Mouse (Mus musculus) G1E (cell line): ENCODE results near the gene Pla1a. TPM values are rescaled to one million over a fixed set of nuclear protein-coding genes. Genes with fewer than 3 reads are reported as not detected.
"Not testable (repeated sequence)": the region's sequence is repeated elsewhere in the genome, so short reads cannot be mapped to it uniquely, and the experiment has no call there.

Source experiments
- ATAC-seq: 2 replicates; pipeline ENCODE4 v1.8.0; 2016; ENCODE audit warnings: mild to moderate bottlenecking; ENCODE audit not compliant: insufficient number of reproducible peaks, poor library complexity, low FRiP score, severe bottlenecking; ENCODE audit errors: extremely low read depth
- DNase-seq: peaks from one replicate; pipeline ENCODE4 v3.0.0; 2012; ENCODE audit warnings: low spot score
- H3K27me3 ChIP-seq: 2 replicates; pipeline ENCODE4 v1.6.1; 2012; ENCODE audit warnings: mild to moderate bottlenecking, low read length, inconsistent platforms; ENCODE audit not compliant: insufficient read depth
- H3K36me3 ChIP-seq: replicated peaks from 2 replicates; pipeline ENCODE3; 2012; ENCODE audit warnings: mild to moderate bottlenecking, inconsistent platforms
- H3K4me1 ChIP-seq: 2 replicates; pipeline ENCODE4 v1.6.1; 2012; ENCODE audit warnings: low read depth, low read length, inconsistent platforms, mixed read lengths; ENCODE audit not compliant: insufficient read depth
- H3K4me3 ChIP-seq: 2 replicates; pipeline ENCODE4 v1.5.1; 2012; ENCODE audit warnings: low read depth, mild to moderate bottlenecking, inconsistent platforms, low read length, moderate library complexity, mixed read lengths
- H3K9me3 ChIP-seq: replicated peaks from 2 replicates; pipeline ENCODE4 v1.6.1; 2012; ENCODE audit warnings: inconsistent platforms
- CTCF ChIP-seq: IDR thresholded peaks from 2 replicates; pipeline ENCODE4 v1.5.1; 2012; ENCODE audit warnings: low read depth, low read length, inconsistent platforms, mixed read lengths
- GATA1 ChIP-seq: IDR thresholded peaks from 2 replicates; pipeline ENCODE4 v1.6.1; 2012; ENCODE audit warnings: borderline replicate concordance, low read length, inconsistent platforms, mixed read lengths
- GATA2 ChIP-seq: IDR thresholded peaks from 2 replicates; pipeline ENCODE4 v1.6.1; 2012; ENCODE audit warnings: low read depth, low read length, inconsistent platforms, borderline replicate concordance
- POLR2AphosphoS5 ChIP-seq: IDR thresholded peaks from 2 replicates; pipeline ENCODE4 v1.6.1; 2012; ENCODE audit warnings: low read depth, low read length, inconsistent platforms; ENCODE audit not compliant: insufficient replicate concordance
- TAL1 ChIP-seq: conservative IDR thresholded peaks from 2 replicates; pipeline ENCODE4 v1.6.1; 2012; ENCODE audit warnings: low read depth, low read length, inconsistent platforms, mixed read lengths
- polyA plus RNA-seq: library from polyadenylated mRNA; stranded (reverse); fragments of >175 nt; gene quantifications from 2 replicates; pipeline ENCODE4 v1.2.3, GENCODE M21; 2012
- total RNA-seq, 2 experiments: library from RNA; stranded (forward) in 1 of 2; stranded (reverse) in 1 of 2; fragments of 200-1000 nt in 1 of 2; fragments of >200 nt in 1 of 2; fragmentation: Nextera tagmentation in 1 of 2; gene quantifications; 2 replicates each; pipeline ENCODE4 v1.2.3; 2014 to 2017

Gene Pla1a
- total RNA-seq (2014; fragmentation: Nextera tagmentation) (1.7 TPM in 1 of 2 replicates, not detected in the other), total RNA-seq (2017) (0.16 TPM in 1 of 2 replicates, not detected in the other), polyA plus RNA-seq (not detected in 2 replicates)

DNA sequence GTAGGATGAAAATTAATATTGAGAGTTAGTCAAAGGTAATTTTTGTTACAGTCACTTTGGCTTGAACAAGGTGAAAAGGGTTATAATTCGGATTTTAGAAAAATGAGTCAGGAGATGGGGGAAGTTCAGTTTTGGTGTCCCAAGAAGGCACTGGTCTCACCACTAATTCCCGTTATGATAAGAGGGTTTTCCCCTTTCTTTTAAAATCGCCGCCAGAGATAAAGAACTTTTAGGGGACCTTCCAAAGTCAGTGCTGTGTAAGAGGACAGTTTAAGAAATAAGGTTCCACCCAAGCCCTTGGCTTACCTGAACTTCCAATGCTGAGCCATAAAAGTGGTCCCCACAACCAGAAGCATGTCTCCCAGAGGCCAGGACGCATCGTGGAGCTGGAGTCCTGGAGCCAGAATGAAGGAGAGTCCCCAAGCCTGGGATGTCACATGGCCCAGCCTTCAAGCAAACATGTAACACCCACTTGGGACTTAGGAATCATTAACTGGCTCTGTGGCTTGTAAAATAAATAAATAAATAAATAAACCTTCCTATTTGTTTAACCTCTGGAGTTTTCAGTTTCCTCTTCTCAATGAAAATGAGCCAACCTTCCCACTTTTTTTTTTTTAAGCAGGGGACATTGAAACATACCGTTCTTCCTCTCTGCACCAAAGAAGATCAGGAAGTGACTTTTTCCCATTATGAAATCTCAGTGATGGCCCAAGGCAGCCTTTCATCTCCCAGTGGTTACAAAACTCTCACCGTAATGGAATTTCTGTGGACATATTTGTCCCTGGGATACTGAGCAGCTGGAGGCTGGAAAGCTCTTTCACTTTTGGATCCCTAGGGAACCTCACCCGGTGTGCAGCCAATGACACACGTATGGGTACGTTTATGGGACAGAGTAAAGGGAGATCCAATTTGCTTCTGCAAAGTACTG lies at the start of gene Pla1a:
TSS of gene Pla1a (minus strand) at position 648 of the 928 bp plus-strand sequence.
- peaks cover 43% of the 10 kb centered on the region for H3K4me1 ChIP-seq
- H3K27me3 ChIP-seq, result no peaks in the 10 kb centered on the region
- H3K4me3 ChIP-seq, result no peak within 1 kb of the TSS
- H3K36me3 ChIP-seq, result no peaks in the 10 kb centered on the region
- TF ChIP-seq TAL1 (no peak), GATA2 (no peak), GATA1 (no peak), POLR2AphosphoS5 (no peak), CTCF (no peak)
- DNase-seq (no peak), ATAC-seq (no peak)
- H3K9me3 ChIP-seq, result no peaks in the 10 kb centered on the region

DNA sequence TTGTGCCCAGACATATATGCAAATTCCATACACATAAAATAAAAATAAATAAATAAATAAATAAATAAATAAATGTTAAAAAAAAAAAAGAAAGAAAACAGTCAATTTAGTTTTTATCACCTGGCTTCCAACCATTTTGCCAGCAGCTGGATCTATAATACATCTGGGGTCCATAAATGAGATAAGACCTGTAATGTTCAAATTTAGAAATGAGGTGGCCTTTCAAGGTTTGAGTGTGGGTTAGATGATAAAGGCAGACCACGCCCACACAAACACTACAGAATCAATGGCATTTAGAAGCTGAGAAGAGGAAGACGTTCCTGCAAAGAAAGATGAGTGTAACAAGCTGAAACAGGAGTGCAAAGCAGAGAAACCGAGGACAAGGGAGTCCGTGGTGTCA lies 48.4 kb upstream of the Pla1a start:
- DNase-seq, result peak; percentile 77
- H3K4me3 ChIP-seq, result peak overlapping the region; percentile 65; the same call in 1 of the 2 replicates
- H3K4me1 ChIP-seq, result peaks cover 48% of the 10 kb centered on the region
- H3K9me3 ChIP-seq, result no peaks in the 10 kb centered on the region
- peaks cover 13% of the 10 kb centered on the region for H3K27me3 ChIP-seq
- peaks cover 29% of the 10 kb centered on the region for H3K36me3 ChIP-seq
- peak; percentile 85 for ATAC-seq
- no peak for TF ChIP-seq CTCF
- TF ChIP-seq TAL1, result peak; percentile 66

DNA sequence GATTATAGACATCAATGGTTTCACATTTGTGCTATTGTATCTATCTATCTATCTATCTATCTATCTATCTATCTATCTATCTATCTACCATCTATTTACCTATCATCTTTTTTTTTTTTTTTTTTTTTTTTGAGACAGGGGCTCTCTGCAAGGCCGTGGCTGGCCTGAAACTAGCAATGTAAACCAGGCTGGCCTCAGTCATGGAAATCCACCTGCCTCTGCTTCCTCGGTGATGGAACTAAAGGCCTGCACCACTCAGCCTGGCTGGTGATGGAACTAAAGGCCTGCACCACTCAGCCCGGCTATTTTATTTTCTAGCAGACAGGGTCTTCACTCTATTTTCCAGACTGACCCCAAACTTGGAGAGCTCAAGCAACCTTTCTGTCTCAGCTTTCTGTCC lies 45.4 kb upstream of the Pla1a start:
- DNase-seq (no peak), ATAC-seq (no peak)
- peaks cover 69% of the 10 kb centered on the region for H3K4me1 ChIP-seq
- TF ChIP-seq CTCF, result no peak
- TF ChIP-seq TAL1, result no peak
- no peak for TF ChIP-seq GATA1
- no peak for TF ChIP-seq POLR2AphosphoS5
- no peak for TF ChIP-seq GATA2
- H3K36me3 ChIP-seq, result peaks cover 19% of the 10 kb centered on the region
- no peak overlapping the region for H3K4me3 ChIP-seq
- peaks cover 3% of the 10 kb centered on the region; the same call in 1 of the 2 replicates for H3K27me3 ChIP-seq
- H3K9me3 ChIP-seq, result no peaks in the 10 kb centered on the region

DNA sequence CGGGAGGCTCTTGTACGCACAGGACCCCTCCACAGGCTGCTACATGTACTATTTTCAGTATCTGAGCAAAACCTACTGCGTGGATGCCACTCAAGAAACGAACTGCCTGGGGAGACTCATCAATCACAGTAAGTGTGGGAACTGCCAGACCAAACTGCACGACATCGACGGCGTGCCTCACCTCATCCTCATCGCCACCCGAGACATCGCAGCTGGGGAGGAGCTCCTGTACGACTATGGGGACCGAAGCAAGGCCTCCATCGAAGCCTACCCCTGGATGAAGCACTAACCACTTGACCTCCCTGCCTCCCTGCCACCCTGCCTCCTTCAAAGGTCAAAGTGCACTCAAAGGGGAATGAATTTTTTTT lies 44.3 kb upstream of the Pla1a start:
- H3K27me3 ChIP-seq, H3K9me3 ChIP-seq, H3K4me3 ChIP-seq, DNase-seq, ATAC-seq: not testable (repeated sequence)
- peaks cover 71% of the 10 kb centered on the region for H3K4me1 ChIP-seq
- H3K36me3 ChIP-seq, result peaks cover 15% of the 10 kb centered on the region

DNA sequence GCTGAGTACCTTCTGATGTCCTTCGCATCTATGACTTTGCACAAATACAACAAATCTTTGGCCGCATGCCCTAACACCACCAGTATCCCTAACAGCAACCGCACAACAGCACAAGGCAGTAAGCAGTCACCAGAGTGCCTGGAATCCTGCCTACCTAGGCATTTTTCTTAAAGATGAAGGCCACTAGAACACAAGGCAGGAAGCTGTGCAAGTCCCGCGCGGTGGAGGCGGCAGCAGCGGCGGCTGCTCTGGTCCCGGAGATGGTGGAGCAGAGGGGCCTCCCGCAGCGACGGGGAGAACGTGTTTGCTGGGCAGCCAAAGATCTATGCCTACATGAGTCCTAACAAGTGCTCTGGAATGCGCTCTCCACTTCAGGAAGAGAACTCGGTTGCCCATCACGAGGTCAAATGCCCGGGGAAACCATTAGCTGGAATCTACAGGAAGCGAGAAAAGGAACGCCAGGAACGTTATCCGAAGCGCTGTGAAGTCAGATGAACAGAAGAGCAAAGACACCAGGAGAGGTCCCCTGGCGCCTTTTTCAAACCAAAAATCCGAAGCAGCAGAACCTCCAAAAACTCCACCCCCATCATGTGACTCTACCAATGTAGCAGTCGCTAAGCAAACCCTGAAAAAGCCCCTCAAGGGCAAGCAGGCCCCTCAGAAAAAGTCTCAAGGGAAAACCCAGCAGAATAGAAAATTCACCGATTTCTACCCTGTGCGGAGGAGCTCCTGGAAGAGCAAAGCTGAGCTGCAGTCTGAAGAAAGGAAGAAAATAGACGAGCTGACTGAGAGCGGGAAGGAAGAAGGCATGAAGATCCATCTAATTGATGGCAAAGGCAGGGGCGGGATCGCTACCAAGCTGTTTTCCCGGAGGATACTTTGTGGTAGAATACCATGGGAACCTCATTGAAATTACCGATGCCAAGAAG lies 43.6 kb upstream of the Pla1a start:
- peaks cover 15% of the 10 kb centered on the region for H3K36me3 ChIP-seq
- no peaks in the 10 kb centered on the region for H3K9me3 ChIP-seq
- no peaks in the 10 kb centered on the region for H3K27me3 ChIP-seq
- no peak for DNase-seq
- no peak for TF ChIP-seq TAL1
- no peak for TF ChIP-seq POLR2AphosphoS5
- no peak for TF ChIP-seq GATA1
- TF ChIP-seq GATA2, result no peak
- TF ChIP-seq CTCF, result no peak
- peak overlapping the region; percentile 4; the same call in 1 of the 2 replicates for H3K4me3 ChIP-seq
- ATAC-seq, result no peak
- H3K4me1 ChIP-seq, result peaks cover 71% of the 10 kb centered on the region

GRCm38 (mm10) chr16:38475681-38476311 lies 42.9 kb upstream of the Pla1a start:
- DNase-seq, result no peak
- peaks cover 15% of the 10 kb centered on the region for H3K36me3 ChIP-seq
- no peaks in the 10 kb centered on the region for H3K27me3 ChIP-seq
- H3K9me3 ChIP-seq, result no peaks in the 10 kb centered on the region
- peaks cover 72% of the 10 kb centered on the region for H3K4me1 ChIP-seq
- TF ChIP-seq POLR2AphosphoS5 (no peak), GATA2 (no peak), CTCF (no peak), GATA1 (no peak), TAL1 (no peak)
- no peak for ATAC-seq
- peak overlapping the region; percentile 4; the same call in 1 of the 2 replicates for H3K4me3 ChIP-seq
